Mouse (Mus musculus): Measurements from ENCODE around the gene Meis3.

- TF ChIP-seq POLR2A (IDR thresholded peaks at IDR 0.05; ENCODE audit: insufficient read depth, low read depth, low read length) (no peak), CTCF (IDR thresholded peaks at IDR 0.05) (no peak)
These were observed 32.6 kb downstream of the Meis3 start for GRCm38 (mm10) chr7:16207496-16207895.

Data from heart, adult 2 months (tissue).